Mouse (Mus musculus) c-Kit-negative CD71-positive TER-119-positive erythroid progenitor cells, embryonic 14.5 days (primary cell): Measurements from ENCODE around the gene Klhl22.

ENCODE experiments used
- DNase-seq: peaks from one replicate; pipeline ENCODE4 v3.0.0-alpha.2; 2013; ENCODE audit warnings: low read depth, low spot score

Gene Klhl22

DNA sequence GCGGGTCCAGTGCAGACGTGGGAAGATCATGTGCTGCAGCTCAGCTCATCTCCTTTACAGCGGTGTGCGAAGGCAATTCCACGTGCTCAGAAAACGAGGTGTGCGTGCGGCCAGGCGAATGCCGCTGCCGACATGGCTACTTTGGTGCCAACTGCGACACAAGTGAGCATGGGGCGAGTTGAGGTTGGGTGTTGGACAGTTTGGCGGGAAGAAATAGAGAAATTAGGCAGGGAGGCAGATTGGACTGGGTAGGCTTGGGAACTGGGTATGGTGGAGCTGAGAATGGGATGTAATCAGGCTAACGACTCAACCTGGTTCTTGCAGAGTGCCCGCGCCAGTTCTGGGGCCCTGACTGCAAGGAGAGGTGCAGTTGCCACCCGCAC lies 43.0 kb downstream of the Klhl22 start:
- DNase-seq: no peak

DNA sequence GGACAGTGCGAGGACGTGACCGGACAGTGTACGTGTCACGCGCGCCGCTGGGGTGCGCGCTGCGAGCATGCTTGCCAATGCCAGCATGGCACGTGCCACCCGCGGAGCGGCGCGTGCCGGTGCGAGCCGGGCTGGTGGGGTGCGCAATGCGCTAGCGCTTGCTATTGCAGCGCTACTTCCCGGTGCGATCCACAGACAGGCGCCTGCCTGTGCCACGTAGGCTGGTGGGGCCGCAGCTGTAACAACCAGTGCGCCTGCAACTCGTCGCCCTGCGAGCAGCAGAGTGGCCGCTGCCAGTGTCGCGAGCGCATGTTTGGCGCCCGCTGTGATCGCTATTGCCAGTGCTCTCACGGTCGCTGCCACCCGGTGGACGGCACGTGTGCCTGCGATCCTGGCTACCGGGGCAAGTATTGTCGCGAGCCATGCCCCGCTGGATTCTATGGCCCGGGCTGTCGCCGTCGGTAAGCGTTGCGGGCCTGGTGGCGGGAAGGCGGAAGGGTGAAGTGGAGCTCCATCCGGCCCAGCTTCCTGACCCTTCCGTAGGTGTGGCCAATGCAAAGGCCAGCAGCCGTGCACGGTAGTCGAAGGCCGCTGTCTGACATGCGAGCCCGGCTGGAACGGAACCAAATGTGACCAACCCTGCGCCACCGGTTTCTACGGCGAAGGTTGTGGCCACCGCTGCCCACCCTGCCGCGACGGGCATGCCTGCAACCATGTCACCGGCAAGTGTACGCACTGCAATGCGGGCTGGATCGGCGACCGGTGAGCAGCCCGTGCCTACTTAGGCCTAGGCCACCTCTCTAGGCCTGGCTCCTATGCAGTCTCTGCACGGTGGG lies 43.6 kb downstream of the Klhl22 start:
- no peak for DNase-seq

DNA sequence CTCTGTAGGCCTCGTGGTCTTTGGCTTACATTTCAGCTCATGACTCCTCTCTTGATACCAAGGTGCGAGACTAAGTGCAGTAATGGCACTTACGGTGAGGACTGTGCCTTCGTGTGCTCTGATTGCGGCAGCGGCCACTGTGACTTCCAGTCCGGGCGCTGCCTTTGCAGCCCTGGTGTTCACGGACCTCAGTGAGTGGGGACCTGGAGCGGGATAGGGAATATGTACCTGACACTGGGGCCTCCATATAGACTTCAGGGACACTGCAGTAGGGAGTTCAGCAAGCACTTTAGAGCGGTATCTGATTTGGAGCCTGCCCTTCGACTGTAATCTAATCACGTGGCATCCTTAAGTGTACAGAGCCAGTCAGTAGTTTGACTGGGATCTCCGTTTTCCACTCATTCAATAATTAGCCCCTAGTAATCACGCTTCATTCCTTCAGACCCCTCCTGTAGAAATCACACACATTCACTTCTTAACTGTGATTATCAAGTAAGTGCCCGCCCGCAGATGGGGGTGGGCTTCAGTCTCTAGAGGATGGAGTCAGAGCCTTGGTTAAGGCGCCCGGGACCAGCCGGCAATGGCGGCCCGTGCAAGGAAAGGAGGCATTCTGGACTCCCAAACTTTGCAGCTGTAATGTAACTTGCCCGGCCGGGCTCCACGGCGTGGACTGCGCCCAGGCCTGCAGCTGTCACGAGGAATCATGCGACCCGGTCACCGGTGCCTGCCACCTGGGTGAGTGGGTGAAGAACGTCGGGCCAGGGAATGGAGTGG lies 44.4 kb downstream of the Klhl22 start:
- DNase-seq: no peak

DNA sequence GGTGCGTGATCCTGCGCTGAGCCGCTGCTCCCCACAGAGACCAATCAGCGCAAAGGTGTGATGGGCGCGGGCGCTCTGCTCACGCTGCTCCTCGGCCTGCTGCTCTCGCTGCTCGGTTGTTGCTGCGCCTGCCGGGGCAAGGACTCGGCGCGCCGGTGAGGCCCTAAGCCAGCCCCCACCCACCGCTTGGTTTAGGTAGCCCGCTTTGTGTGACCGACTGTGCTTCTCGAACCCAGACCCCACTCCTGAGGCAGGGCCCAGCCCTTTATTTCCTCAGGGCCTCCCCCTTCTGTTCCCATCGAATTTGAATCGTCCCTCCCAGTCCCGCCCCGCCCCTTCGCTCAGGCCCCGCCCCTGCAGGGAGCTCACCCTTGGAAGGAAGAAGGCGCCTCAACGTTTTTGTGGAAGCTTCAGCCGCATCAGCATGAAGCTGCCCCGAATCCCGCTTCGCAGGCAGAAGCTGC lies 45.1 kb downstream of the Klhl22 start:
- no peak for DNase-seq

DNA sequence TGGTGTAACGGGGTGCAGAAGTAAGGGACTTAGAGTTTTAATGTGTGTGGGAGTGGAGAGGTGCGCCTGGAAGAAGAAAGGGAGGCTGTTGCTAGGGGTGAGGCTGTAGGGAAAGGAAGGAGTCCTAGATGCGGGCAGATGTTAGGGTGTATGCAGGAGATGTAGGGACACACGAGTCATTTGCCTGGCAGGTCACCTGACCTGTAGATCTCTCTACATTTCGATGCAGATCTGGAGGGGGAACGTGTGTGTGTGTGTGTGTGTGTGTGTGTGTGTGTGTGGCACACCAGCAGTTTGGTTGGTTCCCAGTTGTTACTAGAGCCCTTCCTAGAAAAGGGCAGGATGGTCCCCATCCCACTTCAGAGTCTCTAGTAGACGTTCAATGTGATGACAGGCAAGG lies 45.6 kb downstream of the Klhl22 start:
- no peak for DNase-seq

DNA sequence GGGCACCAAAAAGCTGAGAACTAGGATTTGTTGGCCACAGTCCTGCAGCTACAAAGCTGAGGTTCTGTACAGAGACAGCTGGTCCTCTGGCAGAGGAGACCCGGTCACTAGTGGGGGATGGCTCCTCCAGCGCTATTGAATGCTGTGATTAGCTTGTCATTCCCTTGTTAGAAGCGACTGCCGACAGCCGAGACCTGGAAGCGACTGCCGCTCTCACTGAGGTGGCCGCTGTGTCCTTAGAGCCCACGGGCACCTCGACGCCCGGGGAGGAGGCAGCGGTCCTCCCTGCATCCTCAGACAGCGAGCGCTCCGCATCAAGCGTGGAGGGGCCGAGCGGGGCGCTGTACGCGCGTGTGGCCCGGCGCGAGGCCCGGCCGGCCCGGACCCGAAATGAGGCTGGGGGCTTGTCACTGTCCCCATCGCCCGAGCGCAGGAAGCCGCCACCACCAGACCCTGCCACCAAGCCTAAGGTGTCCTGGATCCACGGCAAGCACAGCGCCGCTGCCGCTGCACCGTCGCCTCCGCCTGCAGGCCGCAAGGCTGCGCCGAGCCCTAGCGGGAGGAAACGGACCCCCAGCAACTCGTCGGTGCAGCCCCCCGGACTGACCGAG lies 47.3 kb downstream of the Klhl22 start:
- DNase-seq: no peak

DNA sequence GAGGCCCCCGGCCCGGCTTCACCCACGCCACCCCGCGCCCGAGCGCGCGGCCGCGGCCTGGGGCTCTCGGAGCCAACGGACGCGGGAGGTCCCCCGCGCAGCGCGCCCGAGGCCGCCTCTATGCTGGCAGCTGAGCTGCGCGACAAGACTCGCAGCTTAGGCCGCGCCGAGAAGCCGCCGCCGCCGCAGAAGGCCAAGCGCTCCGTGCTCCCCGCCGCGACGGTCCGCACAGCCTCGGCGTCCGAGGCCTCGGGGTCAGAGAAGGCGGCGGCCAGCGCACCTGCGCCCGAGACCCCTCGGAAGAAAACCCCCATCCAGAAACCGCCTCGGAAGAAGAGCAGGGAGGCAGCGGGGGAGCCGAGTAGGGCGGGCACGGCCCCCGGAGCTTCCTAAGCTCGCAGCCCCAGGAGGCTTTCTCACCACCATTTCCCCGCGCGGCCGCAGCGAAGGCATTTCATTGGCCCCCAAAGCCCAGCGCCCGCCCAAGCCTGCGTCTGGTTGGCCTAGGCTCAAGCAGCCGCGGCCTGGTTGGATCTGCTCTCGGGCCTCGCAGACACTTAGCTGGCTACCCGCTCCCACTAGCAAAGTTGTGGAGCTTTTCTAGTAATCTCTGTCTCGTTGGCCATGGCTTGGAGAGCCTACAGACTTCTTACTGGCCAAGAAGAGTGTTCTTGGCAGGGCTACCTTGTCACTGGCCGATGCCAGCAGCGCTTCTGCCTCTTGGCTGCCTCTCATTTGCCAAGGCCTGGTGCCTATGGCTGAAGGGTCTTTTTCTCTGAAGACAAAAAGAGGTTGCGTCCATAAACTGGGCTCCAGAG lies 48.0 kb downstream of the Klhl22 start:
- no peak for DNase-seq

DNA sequence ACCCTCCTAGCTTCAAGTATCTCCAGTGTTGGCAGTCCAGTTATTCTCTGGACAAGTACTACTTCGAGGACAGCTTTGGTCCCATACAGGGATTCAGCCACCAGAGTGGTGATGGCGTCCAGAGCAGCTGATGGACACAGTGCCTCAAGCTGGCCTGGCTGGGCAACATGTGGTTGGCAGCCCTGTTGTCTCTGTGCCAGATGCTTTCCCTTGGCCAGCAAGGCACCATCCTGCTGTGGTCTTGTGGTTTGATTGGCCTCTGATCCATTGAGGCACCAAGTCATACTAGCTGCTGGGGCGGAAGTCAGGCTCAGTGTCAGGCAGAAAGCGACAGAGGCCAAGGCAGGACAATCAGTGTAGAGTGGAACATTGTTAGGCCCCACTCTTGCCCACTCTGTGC lies 49.7 kb downstream of the Klhl22 start:
- DNase-seq: no peak

DNA sequence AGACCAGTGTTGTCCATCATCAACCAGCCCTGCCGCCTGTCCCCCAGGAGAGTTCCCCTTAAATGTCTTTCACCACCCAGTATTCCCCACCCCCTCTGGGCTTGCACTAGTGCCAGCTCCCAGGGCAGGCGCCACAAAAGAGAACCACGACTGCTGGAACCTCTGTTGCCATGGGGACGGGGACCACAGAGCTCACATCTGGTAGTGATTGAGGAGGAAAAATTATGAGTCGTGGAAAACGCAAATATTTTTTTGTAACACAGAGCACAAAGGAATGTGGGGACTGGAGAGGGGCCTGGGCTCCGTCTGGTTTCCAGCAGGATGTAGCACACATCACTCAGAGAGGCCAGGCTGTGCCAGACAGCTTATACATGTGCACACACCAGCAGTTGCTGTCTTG lies 50.3 kb downstream of the Klhl22 start:
- DNase-seq: no peak

DNA sequence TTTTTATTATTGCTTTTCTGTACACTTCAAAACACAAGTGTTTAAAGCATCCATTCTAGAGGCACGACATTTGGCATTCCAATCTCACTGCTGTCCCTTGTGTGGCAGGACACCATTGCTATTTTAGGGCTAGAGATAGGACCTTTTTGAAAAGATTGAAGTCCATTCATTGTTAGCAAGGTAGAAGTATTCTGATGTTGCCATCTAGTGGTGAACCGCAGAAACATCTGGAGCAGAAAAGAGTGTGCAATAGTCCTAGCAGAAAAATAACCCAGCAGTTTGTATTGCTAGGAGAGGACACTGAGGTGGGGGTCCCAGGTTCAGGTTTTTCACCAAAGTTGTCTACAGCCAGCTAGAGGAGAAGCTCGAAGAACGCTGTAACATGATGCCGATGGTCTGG lies 52.7 kb downstream of the Klhl22 start:
- no peak for DNase-seq

DNA sequence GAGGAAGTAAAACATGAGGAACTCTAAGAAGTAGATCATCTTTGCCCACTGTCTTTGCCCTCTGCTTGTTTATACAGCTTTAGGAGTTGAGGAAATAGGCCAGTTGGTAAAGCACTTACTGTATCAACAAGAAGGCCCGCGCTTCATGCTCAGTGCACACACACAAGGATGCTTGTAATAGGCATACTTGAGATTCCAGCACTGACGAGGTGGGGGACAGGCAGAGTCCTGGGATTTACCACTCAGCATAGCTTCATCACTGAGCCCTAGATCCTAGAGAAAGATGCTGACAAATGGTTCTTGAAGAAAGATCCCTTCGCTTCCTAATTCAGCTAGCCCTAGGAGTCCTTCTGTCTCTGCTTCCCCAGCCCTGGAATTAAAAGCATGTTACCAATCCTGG lies 53.8 kb downstream of the Klhl22 start:
- DNase-seq: no peak

DNA sequence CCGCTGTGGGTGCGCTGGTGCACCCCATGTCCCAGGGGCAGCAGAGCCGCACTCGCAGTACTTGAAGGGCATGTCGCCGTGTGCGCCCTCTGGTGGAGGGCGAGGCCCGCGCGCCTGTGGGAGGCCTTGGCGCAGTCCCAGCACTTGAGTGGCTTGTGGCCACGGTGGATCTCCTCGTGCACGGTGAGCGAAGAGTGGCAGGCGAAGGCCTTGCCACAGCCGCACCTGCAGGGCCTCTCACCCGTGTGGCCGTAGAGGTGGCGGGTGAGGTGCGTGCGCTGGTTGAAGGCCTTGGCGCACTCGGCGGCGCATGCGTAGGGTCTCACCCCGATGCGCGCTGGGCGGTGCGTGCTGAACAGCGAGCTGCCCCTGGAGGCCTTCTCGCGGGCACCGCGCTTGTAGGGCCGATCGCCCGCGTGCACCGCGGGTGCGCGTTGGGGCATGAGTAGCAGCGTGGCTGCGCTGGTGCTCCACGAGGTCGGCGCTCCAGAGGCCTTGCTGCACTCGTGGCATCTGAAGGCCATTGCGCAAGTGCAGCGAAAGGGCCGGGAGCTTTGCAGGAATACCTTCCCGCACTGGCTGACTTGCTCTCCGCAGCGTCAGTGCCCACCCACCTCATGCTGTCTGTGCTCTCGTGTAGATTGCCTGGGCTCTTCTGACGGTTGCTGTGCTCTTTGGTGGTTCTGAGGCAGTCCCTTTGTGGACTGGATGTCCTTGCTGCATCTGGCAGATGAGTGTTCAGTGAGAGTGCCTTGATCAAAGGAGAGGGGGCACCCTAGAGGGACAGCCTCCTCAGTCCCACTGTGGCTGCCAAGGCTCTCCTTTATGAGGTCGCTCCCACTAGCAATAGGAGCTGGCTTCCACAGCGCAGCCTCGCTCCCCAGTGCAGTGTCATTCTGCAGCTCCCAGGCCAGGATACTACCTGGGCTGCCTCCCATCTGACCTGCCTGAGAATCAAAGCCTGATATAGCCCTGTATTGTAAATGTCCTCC lies 56.3 kb downstream of the Klhl22 start:
- no peak for DNase-seq

DNA sequence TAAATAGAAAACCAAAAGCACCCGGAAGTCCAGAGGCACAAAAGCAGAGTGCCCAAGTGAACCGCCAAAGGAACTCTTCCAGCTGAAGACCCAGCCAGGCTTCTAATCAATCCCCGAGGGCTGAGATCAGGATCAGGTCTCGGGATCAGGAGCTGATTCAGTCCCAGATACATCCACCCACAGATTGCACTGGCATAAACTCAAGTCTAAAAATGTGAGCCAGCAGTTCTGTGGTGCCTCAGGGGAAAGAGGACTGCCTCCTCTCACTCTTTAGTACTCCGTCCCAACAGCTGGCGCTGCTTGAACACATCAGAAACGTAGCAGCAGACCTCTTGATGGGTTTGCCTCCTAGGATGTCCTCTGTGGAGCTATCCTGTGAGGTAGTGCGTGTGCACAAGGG lies 57.1 kb downstream of the Klhl22 start:
- no peak for DNase-seq

DNA sequence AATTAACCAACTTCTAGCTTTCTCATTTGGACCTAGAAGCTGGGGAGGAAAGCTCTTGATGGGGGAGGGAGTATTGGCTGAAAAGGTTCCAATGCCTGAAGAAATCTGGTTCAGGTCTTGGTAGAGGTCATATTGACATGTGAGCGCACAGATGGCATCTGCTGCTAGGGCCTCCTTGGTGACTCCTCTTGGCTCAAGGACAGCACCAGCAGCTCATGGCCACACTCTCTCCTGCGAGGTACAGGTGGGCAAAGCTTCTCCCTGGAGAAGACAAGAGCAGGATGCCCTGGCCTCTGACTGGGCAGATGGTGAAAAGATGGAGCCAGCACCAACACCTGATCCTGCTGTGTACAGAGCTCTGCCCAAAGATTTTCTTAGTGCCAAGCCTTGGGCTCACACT lies 67.1 kb downstream of the Klhl22 start:
- DNase-seq: no peak

DNA sequence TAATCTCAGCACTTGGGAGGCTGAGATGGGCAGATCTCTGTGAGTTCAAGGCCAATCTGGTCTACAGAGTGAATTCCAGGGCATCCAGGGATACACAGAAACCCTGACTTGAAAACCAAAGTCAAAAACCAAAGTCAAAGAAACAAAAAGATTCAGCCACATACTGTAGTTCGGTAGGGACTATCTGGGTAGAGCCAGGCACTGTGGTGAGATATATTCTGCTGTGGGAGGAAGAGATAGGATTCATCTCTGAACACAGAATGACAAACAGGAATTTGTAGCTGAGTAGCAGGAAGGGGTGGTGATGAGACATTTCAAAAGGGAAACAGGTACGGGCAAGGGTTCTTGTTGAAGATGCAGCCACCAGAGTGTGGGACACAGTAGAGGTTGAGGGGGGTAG lies 68.8 kb downstream of the Klhl22 start:
- no peak for DNase-seq

DNA sequence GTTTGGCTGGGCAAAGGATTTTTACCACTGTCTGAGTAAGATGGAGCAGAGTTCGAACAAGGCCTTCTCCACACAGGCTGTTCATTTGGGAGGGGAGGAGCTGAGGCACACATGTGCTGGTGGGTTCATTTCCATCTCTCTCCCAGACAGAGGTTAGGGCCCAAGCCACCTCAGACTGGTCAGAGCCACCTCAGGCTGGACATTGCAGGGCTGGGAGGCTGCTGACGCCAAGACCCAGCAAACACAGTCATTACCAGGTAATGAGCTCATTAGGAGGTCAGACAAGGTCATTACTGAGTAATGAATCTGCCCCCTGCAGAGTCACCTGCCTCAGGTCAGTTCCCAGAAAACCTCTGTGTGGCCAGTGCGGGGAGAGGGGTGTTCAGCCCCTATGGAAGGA lies 69.4 kb downstream of the Klhl22 start:
- DNase-seq: no peak

DNA sequence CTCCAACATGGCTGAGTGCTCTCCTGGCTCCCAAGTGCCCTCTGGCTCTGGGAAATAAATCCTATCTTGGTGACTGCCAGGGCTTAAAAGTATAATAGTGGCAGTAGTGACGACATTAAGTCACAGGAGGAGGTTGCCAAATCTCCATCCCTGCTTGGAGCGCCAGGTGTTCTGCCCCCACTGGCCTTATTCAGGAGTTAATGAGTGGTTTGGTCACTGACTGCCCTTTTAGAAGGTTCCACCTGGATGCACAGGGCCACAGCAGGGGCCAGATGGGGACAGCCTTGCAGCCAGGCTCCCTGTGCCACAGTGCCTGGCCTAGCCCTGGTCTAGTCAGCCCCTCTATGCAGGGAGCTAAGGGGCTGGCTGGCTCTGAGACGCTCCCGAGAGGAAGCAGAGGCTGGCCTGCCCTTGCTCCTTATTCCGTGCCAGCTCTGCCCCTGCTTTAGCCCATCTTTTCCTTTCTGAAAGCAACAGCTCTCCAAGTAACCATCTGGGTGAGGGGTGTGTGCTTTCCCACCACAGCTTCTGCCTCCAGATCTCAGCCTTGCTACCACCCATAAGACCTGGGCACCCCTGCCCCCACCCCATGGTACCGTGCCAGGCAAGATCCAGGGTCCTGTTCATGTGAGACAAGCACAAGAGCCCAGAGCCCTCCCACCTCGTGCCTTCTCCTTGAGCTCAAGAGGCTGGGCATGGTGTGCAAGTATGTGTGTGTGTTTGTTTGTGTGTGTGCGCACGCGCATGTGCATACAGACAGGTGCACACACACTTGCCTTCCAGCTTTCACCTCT lies 71.2 kb downstream of the Klhl22 start:
- DNase-seq: no peak

DNA sequence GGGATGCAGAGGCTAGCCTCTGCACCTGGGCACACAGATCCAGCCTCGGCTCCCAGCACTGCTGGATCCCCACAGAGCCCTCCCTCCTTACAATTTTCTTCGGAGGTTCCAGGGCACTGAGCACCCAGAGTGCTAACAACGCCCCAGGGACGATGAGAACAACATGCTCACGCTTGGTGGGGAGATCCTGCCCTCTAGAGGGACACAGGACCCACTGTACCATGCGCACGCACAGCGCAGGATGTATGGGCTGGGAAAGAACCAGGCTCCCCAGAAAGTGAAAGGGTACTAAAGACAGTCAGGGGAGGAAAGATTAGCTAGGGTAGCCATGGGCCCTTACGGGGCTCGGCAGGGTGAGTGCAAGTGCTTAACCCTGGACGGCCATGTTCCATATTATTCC lies 72.4 kb downstream of the Klhl22 start:
- DNase-seq: no peak

DNA sequence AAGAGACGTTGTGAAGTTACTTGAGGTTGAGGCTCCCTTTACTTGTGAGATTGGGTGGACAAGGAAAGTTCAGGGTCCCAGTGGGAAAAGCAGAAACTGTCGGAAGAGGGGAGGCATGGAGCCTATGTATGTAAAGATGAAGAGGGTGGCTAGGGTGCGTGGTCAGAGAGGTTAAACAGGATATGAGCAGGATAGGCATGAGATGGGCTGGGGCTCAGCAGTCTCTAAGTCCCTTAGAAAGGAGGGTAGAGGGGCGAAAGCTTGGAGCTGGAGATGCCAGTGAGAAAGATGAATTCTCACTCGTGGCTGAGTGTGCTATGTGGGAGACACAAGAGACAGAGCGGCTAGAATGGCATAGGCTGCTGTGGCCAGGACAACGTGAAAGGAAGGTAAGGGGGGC lies 73.4 kb downstream of the Klhl22 start, which contains the start of gene B830017H08Rik:
B830017H08Rik (plus strand) TSS at position 301 of the 400 bp plus-strand sequence.
- no peak for DNase-seq

DNA sequence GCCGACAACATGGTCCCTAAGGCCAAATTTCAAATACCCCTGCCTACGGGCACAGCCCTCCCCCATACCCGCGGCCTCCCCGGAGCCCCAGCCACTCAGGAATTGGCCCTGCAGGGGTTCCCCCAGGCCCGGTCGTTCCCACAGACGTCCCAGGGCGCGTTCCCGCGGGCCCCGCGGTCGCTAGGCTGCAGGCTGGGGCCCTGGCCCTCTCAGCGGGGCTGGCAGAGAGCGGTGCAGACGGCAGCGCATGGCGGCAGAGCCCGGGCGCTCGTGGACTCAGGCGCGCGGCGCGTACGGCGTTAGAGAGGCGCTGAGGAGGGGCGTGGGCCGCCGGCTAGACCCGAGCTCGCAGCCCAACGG lies 73.9 kb downstream of the Klhl22 start:
- no peak for DNase-seq
